Mouse (Mus musculus): Measurements from ENCODE around the gene Sclt1. TPM values are rescaled to one million over a fixed set of nuclear protein-coding genes. Genes with fewer than 3 reads are reported as not detected.

The Sclt1 gene
- polyA plus RNA-seq, 1 experiment from 2014 or later, result 7.7 TPM

DNA sequence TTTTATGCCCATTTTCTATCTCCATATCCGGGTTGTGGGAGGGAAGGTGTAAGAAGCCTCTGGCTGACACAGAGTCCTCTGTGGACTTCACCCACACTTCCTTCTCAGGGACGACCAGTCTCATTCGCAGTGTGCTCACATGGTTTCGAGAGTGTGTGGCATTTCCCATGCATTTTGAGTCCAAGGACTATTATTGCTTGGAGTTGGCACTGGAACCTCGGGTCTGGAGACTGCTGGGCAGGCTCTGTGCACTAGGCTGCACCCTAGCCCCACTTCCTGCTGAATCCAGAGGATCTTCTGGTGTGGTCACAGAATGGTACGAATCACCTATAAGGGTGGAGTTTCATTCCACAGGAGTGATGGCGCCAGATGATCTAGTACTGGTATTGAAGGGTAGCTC is 155.4 kb downstream of the Sclt1 start:
- ATAC-seq (no peak), DNase-seq (ENCODE audit: low spot score) (no peak)
- Histone ChIP-seq H3K9me3 (ENCODE audit: low read length) (no peaks in the 10 kb centered on the region), H3K4me1 (ENCODE audit: insufficient read depth, low read depth, low read length) (no peaks in the 10 kb centered on the region), H3K4me2 (replicated peaks; ENCODE audit: low read depth, low read length) (no peak overlapping the region), H3K4me3 (ENCODE audit: low read depth, low read length) (no peak overlapping the region), H3K27ac (ENCODE audit: low read length) (no peak overlapping the region), H3K36me3 (ENCODE audit: insufficient read depth, low read length) (no peaks in the 10 kb centered on the region), H3K27me3 (replicated peaks; ENCODE audit: insufficient read depth, low read length) (no peaks in the 10 kb centered on the region), H3K9ac (replicated peaks; ENCODE audit: low read depth) (no peak overlapping the region)
- TF ChIP-seq CTCF (IDR thresholded peaks at IDR 0.05) (no peak), EP300 (IDR thresholded peaks at IDR 0.05) (no peak)
- WGBS, result 68% methylated on average over 7 of the region's 7 CpGs

- Histone ChIP-seq H3K27ac (ENCODE audit: low read length) (no peak overlapping the region), H3K4me3 (ENCODE audit: low read depth, low read length) (no peak overlapping the region), H3K9ac (replicated peaks; ENCODE audit: low read depth) (no peak overlapping the region), H3K27me3 (replicated peaks; ENCODE audit: insufficient read depth, low read length) (no peaks in the 10 kb centered on the region), H3K36me3 (ENCODE audit: insufficient read depth, low read length) (no peaks in the 10 kb centered on the region), H3K4me2 (replicated peaks; ENCODE audit: low read depth, low read length) (no peak overlapping the region), H3K4me1 (ENCODE audit: insufficient read depth, low read depth, low read length) (no peaks in the 10 kb centered on the region), H3K9me3 (ENCODE audit: low read length) (no peaks in the 10 kb centered on the region)
- DNase-seq (ENCODE audit: low spot score), result no peak
- ATAC-seq, result no peak
- WGBS, result 81% methylated on average over 6 of the region's 6 CpGs
- TF ChIP-seq CTCF (IDR thresholded peaks at IDR 0.05), result no peak
- no peak for TF ChIP-seq EP300 (IDR thresholded peaks at IDR 0.05)
Observed at GRCm38 (mm10) chr3:41586330-41586729, 156.0 kb downstream of the Sclt1 start.

DNA sequence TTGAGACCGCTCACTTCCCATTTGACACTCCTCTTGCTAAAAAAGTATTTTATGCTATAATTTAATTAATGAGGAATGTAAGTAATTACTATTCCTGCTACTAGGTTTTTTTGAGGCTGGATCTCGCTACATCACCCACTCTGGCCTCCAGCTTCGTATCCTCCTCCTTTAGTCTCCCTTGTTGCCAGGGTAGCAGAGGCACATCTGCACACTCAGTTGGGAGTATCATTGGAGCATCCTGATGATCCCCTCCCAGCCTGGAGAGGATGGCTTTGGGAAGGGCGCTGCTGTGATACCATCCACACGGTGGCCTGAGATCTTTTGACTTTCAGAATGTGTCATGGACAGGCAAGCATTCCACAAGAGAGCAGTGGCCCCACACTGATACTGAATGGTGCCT is 156.8 kb downstream of the Sclt1 start:
- Histone ChIP-seq H3K4me2 (replicated peaks; ENCODE audit: low read depth, low read length) (no peak overlapping the region), H3K27ac (ENCODE audit: low read length) (no peak overlapping the region), H3K27me3 (replicated peaks; ENCODE audit: insufficient read depth, low read length) (no peaks in the 10 kb centered on the region), H3K9me3 (ENCODE audit: low read length) (no peaks in the 10 kb centered on the region), H3K4me3 (ENCODE audit: low read depth, low read length) (no peak overlapping the region), H3K9ac (replicated peaks; ENCODE audit: low read depth) (no peak overlapping the region), H3K36me3 (ENCODE audit: insufficient read depth, low read length) (no peaks in the 10 kb centered on the region), H3K4me1 (ENCODE audit: insufficient read depth, low read depth, low read length) (no peaks in the 10 kb centered on the region)
- ATAC-seq (no peak), DNase-seq (ENCODE audit: low spot score) (no peak)
- TF ChIP-seq EP300 (IDR thresholded peaks at IDR 0.05) (no peak), CTCF (IDR thresholded peaks at IDR 0.05) (no peak)
- 87% methylated on average over 5 of the region's 5 CpGs for WGBS

- Histone ChIP-seq H3K9me3 (ENCODE audit: low read length) (no peaks in the 10 kb centered on the region), H3K4me2 (replicated peaks; ENCODE audit: low read depth, low read length) (no peak overlapping the region), H3K4me1 (ENCODE audit: insufficient read depth, low read depth, low read length) (no peaks in the 10 kb centered on the region), H3K27me3 (replicated peaks; ENCODE audit: insufficient read depth, low read length) (no peaks in the 10 kb centered on the region), H3K9ac (replicated peaks; ENCODE audit: low read depth) (no peak overlapping the region), H3K4me3 (ENCODE audit: low read depth, low read length) (no peak overlapping the region), H3K36me3 (ENCODE audit: insufficient read depth, low read length) (no peaks in the 10 kb centered on the region), H3K27ac (ENCODE audit: low read length) (no peak overlapping the region)
- DNase-seq (ENCODE audit: low spot score) (no peak), ATAC-seq (no peak)
- TF ChIP-seq EP300 (IDR thresholded peaks at IDR 0.05) (no peak), CTCF (IDR thresholded peaks at IDR 0.05) (no peak)
- 81% methylated on average over 4 of the region's 4 CpGs for WGBS
Observed at GRCm38 (mm10) chr3:41583621-41584020, 158.7 kb downstream of the Sclt1 start.

DNA sequence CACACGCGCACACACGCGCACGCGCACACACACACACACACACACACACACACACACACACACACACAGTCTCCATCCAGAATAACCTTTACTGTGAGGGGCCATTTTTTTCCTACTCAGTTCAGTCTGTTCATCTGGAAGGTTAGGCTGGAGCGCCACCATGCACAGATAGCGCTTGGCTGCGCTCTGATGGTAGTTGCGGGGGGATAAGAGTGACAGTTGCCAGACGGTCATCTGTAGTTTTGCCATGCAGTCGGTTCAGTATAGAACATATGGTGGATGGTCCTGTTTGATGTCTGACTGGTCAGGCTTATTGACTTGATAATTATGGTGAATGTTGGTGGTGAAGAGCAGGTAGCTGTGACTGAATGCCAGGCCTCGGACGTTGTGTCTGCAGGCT is 159.2 kb downstream of the Sclt1 start:
- H3K4me1 ChIP-seq (ENCODE audit: insufficient read depth, low read depth, low read length), result no peaks in the 10 kb centered on the region
- 93% methylated on average over 14 of the region's 14 CpGs for WGBS
- H3K9me3 ChIP-seq (ENCODE audit: low read length), result no peaks in the 10 kb centered on the region
- H3K4me3 ChIP-seq (ENCODE audit: low read depth, low read length), result no peak overlapping the region
- H3K27me3 ChIP-seq (replicated peaks; ENCODE audit: insufficient read depth, low read length), result no peaks in the 10 kb centered on the region
- TF ChIP-seq EP300 (IDR thresholded peaks at IDR 0.05) (no peak), CTCF (IDR thresholded peaks at IDR 0.05) (no peak)
- H3K27ac ChIP-seq (ENCODE audit: low read length), result no peak overlapping the region
- no peak for DNase-seq (ENCODE audit: low spot score)
- no peaks in the 10 kb centered on the region for H3K36me3 ChIP-seq (ENCODE audit: insufficient read depth, low read length)
- ATAC-seq, result no peak
- H3K9ac ChIP-seq (replicated peaks; ENCODE audit: low read depth), result no peak overlapping the region
- no peak overlapping the region for H3K4me2 ChIP-seq (replicated peaks; ENCODE audit: low read depth, low read length)

GRCm38 (mm10) chr3:41582256-41582655 is 160.1 kb downstream of the Sclt1 start:
- no peak overlapping the region for H3K4me2 ChIP-seq (replicated peaks; ENCODE audit: low read depth, low read length)
- 72% methylated on average over 7 of the region's 7 CpGs for WGBS
- no peak for ATAC-seq
- H3K4me1 ChIP-seq (ENCODE audit: insufficient read depth, low read depth, low read length), result no peaks in the 10 kb centered on the region
- H3K36me3 ChIP-seq (ENCODE audit: insufficient read depth, low read length), result no peaks in the 10 kb centered on the region
- DNase-seq (ENCODE audit: low spot score), result no peak
- H3K27me3 ChIP-seq (replicated peaks; ENCODE audit: insufficient read depth, low read length), result no peaks in the 10 kb centered on the region
- TF ChIP-seq CTCF (IDR thresholded peaks at IDR 0.05) (no peak), EP300 (IDR thresholded peaks at IDR 0.05) (no peak)
- no peak overlapping the region for H3K4me3 ChIP-seq (ENCODE audit: low read depth, low read length)
- H3K9ac ChIP-seq (replicated peaks; ENCODE audit: low read depth), result no peak overlapping the region
- H3K9me3 ChIP-seq (ENCODE audit: low read length), result no peaks in the 10 kb centered on the region
- no peak overlapping the region for H3K27ac ChIP-seq (ENCODE audit: low read length)

DNA sequence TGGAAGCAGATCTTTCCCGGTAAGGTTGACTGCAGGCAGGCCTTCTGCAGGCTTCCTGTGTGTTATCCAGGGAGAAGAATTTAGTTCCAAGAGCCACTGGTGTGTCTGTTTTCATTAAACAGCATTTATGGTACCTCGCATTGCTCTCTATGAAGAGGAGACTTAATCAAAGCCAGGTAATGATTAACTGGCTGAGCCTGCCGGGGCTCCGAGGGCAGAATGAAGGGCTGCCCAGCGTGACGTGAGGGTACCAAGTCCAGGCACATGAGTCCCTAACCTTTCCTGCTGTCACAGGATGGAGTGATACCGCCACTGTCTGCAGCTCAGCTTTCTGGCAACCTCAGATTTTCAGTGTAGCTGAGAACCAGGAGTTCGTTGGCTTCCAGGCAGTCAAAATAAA is 160.9 kb downstream of the Sclt1 start:
- TF ChIP-seq EP300 (IDR thresholded peaks at IDR 0.05), result no peak
- no peak for TF ChIP-seq CTCF (IDR thresholded peaks at IDR 0.05)
- DNase-seq (ENCODE audit: low spot score) (no peak), ATAC-seq (no peak)
- H3K9ac ChIP-seq (replicated peaks; ENCODE audit: low read depth), result no peak overlapping the region
- H3K27ac ChIP-seq (ENCODE audit: low read length), result no peak overlapping the region
- H3K27me3 ChIP-seq (replicated peaks; ENCODE audit: insufficient read depth, low read length), result no peaks in the 10 kb centered on the region
- 63% methylated on average over 8 of the region's 8 CpGs for WGBS
- H3K4me3 ChIP-seq (ENCODE audit: low read depth, low read length), result no peak overlapping the region
- no peaks in the 10 kb centered on the region for H3K4me1 ChIP-seq (ENCODE audit: insufficient read depth, low read depth, low read length)
- no peaks in the 10 kb centered on the region for H3K9me3 ChIP-seq (ENCODE audit: low read length)
- H3K4me2 ChIP-seq (replicated peaks; ENCODE audit: low read depth, low read length), result no peak overlapping the region
- H3K36me3 ChIP-seq (ENCODE audit: insufficient read depth, low read length), result no peaks in the 10 kb centered on the region

Measured in lung, postnatal 0 days (tissue).